Mouse (Mus musculus): ENCODE data around the gene Slamf9. TPM values are rescaled to one million over a fixed set of nuclear protein-coding genes. Genes with fewer than 3 reads are reported as not detected.

The Slamf9 gene
- polyA plus RNA-seq, 1 experiment from 2014 or later, result 0.32 TPM

DNA sequence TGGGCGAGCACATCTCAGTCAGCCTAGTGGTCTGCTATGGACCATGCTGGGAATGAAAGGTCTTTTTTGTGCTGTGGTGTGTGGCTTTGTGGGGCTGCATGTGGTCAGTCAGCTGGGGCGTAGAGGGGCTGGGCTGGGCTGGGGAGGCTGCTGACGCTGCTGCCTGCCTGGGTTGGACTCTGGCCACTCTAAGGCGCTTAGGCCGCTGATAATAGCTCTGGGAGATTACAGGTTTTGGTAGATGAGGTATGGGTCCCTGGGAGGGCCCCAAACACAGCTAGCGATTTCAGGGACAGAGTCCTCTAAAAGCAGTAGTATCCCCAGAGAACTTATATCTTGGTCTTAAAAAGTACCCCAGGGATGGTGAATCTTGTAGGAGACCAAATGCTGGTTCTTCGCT, 13.7 kb downstream of the Slamf9 start:
- Histone ChIP-seq H3K4me3 (ENCODE audit: low read depth, low read length) (no peak overlapping the region), H3K9ac (no peak overlapping the region), H3K4me2 (no peak overlapping the region), H3K9me3 (ENCODE audit: low read depth, low read length) (no peaks in the 10 kb centered on the region), H3K27me3 (ENCODE audit: insufficient read depth, low read length) (no peaks in the 10 kb centered on the region), H3K27ac (ENCODE audit: low read depth) (no peak overlapping the region), H3K36me3 (ENCODE audit: insufficient read depth) (peaks cover 41% of the 10 kb centered on the region; the same call in 1 of the 2 replicates), H3K4me1 (ENCODE audit: insufficient read depth) (no peaks in the 10 kb centered on the region)
- ATAC-seq (ENCODE audit: insufficient read depth), result no peak
- no peak for DNase-seq
- 75% methylated on average over 7 of the region's 7 CpGs for WGBS
- TF ChIP-seq CTCF (IDR thresholded peaks at IDR 0.05; ENCODE audit: low read depth), result no peak

DNA sequence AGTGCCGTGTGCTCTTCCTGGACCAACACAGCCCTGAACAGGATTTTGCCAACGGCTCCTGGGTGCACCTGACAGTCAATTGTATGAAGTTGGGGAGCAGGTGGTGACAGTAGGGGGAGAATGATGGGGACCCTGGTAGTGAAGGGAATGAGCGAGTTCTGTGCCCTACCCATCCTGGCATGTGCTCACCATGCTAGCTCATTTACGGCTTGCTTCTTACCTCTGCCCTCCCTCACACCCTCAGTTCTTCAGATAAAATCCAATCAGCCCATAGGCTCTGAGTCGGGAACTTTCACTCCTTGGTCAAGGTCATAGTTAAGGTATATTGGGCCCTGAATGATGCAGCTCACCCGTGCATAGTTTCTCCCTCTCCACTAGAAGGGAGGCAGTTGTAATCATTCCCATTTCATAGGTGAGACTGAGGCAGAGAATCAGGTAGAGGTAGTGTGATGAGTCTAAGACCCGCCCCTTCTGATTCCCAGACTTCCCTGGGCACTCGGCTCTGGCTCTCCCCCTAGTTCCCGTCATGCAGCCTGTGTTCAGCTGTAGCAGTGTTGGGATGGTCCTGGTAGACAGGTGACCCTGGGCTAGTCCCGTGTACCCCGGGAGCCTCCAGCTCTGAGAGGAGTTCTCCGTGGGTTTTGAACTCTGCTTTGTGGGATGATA, 14.6 kb downstream of the Slamf9 start:
- TF ChIP-seq CTCF (IDR thresholded peaks at IDR 0.05; ENCODE audit: low read depth), result no peak
- no peaks in the 10 kb centered on the region for H3K27me3 ChIP-seq (ENCODE audit: insufficient read depth, low read length)
- no peak overlapping the region for H3K27ac ChIP-seq (ENCODE audit: low read depth)
- DNase-seq, result no peak
- no peak overlapping the region for H3K4me3 ChIP-seq (ENCODE audit: low read depth, low read length)
- H3K4me2 ChIP-seq, result peak overlapping the region; percentile 42
- ATAC-seq (ENCODE audit: insufficient read depth), result peak; percentile 47
- no peaks in the 10 kb centered on the region for H3K4me1 ChIP-seq (ENCODE audit: insufficient read depth)
- peaks cover 45% of the 10 kb centered on the region; the same call in 1 of the 2 replicates for H3K36me3 ChIP-seq (ENCODE audit: insufficient read depth)
- no peak overlapping the region for H3K9ac ChIP-seq
- 49% methylated on average over 12 of the region's 12 CpGs for WGBS
- H3K9me3 ChIP-seq (ENCODE audit: low read depth, low read length), result no peaks in the 10 kb centered on the region

DNA sequence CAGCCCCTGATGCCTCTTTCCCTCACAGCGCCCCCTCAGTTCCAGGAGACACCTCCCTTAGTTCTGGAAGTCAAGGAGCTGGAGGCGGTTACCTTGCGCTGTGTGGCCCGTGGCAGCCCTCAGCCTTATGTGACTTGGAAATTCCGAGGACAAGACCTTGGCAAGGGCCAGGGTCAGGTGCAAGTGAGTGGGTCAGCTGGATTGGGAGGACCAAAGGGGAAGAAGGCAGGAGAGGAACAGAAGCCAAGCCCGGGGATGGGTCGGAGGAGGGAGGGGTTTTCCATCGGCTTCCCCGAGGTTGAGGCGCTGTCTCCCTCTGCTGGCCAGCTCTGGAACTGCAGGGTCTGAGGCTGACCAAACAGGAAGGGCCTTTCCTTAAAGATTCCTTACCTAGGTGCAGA, 15.1 kb downstream of the Slamf9 start:
- Histone ChIP-seq H3K27me3 (ENCODE audit: insufficient read depth, low read length) (no peaks in the 10 kb centered on the region), H3K4me3 (ENCODE audit: low read depth, low read length) (no peak overlapping the region), H3K9me3 (ENCODE audit: low read depth, low read length) (no peaks in the 10 kb centered on the region), H3K4me2 (peak overlapping the region; percentile 42), H3K9ac (no peak overlapping the region), H3K4me1 (ENCODE audit: insufficient read depth) (no peaks in the 10 kb centered on the region), H3K27ac (ENCODE audit: low read depth) (no peak overlapping the region), H3K36me3 (ENCODE audit: insufficient read depth) (peaks cover 44% of the 10 kb centered on the region; the same call in 1 of the 2 replicates)
- ATAC-seq (ENCODE audit: insufficient read depth) (peak; percentile 60), DNase-seq (peak; percentile 94)
- peak; percentile 99 for TF ChIP-seq CTCF (IDR thresholded peaks at IDR 0.05; ENCODE audit: low read depth)
- 10% methylated on average over 10 of the region's 10 CpGs for WGBS

DNA sequence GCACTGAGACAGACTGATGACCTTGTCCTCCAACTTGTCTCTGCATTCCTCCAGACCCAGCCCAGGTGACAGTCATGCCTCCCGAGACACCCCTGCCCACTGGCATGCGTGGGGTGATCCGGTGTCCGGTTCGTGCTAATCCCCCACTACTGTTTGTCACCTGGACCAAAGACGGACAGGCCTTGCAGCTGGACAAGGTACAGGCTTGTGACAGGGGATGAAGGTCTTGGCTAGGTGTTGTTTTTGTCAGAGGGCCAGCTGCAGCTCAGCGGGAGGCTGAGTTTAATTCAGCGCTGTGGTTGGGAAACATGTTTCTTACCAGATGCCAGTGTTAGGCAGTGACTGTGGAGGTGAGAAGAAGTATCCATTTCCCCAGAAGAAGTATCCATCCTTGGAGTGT, 16.9 kb downstream of the Slamf9 start:
- Histone ChIP-seq H3K36me3 (ENCODE audit: insufficient read depth) (peaks cover 51% of the 10 kb centered on the region; the same call in 1 of the 2 replicates), H3K9me3 (ENCODE audit: low read depth, low read length) (no peaks in the 10 kb centered on the region), H3K4me1 (ENCODE audit: insufficient read depth) (no peaks in the 10 kb centered on the region), H3K9ac (no peak overlapping the region), H3K27ac (ENCODE audit: low read depth) (no peak overlapping the region), H3K27me3 (ENCODE audit: insufficient read depth, low read length) (no peaks in the 10 kb centered on the region), H3K4me3 (ENCODE audit: low read depth, low read length) (no peak overlapping the region), H3K4me2 (no peak overlapping the region)
- WGBS, result 88% methylated on average over 8 of the region's 8 CpGs
- no peak for TF ChIP-seq CTCF (IDR thresholded peaks at IDR 0.05; ENCODE audit: low read depth)
- no peak for ATAC-seq (ENCODE audit: insufficient read depth)
- no peak for DNase-seq

DNA sequence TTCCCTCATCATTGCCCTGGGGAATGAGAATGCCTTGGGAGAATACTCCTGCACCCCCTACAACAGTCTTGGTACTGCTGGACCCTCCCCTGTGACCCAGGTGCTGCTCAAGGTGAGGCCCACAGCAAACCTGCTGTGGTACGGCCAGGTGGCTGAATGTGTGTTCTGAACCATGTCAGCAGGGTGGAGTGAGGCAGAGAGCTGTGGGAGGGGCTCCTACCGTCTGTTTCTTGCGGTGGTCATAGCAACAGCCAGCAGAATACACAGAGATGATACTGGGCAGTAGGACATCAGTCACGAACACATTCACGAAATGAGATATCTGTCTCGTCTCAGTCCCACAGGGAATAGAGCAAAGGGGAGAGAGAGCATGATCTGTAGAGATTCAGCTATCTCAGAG, 18.4 kb downstream of the Slamf9 start:
- H3K4me3 ChIP-seq (ENCODE audit: low read depth, low read length), result no peak overlapping the region
- H3K4me1 ChIP-seq (ENCODE audit: insufficient read depth), result no peaks in the 10 kb centered on the region
- peaks cover 51% of the 10 kb centered on the region; the same call in 1 of the 2 replicates for H3K36me3 ChIP-seq (ENCODE audit: insufficient read depth)
- TF ChIP-seq CTCF (IDR thresholded peaks at IDR 0.05; ENCODE audit: low read depth), result no peak
- ATAC-seq (ENCODE audit: insufficient read depth) (no peak), DNase-seq (no peak)
- H3K4me2 ChIP-seq, result no peak overlapping the region
- WGBS, result 45% methylated on average over 6 of the region's 6 CpGs
- H3K27ac ChIP-seq (ENCODE audit: low read depth), result no peak overlapping the region
- H3K9me3 ChIP-seq (ENCODE audit: low read depth, low read length), result no peaks in the 10 kb centered on the region
- H3K27me3 ChIP-seq (ENCODE audit: insufficient read depth, low read length), result no peaks in the 10 kb centered on the region
- H3K9ac ChIP-seq, result no peak overlapping the region

DNA sequence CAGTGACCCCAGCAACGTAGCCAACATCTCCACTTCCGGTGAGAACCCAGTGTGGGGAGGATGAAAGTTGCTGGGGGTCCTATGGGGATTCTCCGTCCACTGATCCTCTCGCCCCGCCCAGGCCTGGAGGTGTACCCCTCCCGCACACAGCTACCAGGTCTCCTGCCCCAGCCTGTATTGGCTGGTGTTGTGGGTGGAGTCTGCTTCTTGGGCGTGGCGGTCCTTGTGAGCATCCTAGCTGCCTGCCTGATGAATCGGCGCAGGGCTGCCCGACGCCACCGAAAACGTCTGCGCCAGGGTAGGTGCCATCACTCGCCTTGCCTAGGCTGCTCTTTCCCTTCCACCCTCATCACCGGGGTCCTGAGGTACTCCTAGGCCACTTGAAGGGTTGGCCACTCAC, 20.9 kb downstream of the Slamf9 start:
- Histone ChIP-seq H3K9me3 (ENCODE audit: low read depth, low read length) (no peaks in the 10 kb centered on the region), H3K27me3 (ENCODE audit: insufficient read depth, low read length) (no peaks in the 10 kb centered on the region), H3K9ac (no peak overlapping the region), H3K4me1 (ENCODE audit: insufficient read depth) (0 out of 2 replicates have a peak, but pooled peaks cover 4% of the 10 kb centered on the region), H3K4me2 (no peak overlapping the region), H3K4me3 (ENCODE audit: low read depth, low read length) (no peak overlapping the region), H3K36me3 (ENCODE audit: insufficient read depth) (peaks cover 50% of the 10 kb centered on the region; the same call in 1 of the 2 replicates), H3K27ac (ENCODE audit: low read depth) (no peak overlapping the region)
- no peak for TF ChIP-seq CTCF (IDR thresholded peaks at IDR 0.05; ENCODE audit: low read depth)
- WGBS, result 81% methylated on average over 17 of the region's 17 CpGs
- ATAC-seq (ENCODE audit: insufficient read depth) (no peak), DNase-seq (no peak)

DNA sequence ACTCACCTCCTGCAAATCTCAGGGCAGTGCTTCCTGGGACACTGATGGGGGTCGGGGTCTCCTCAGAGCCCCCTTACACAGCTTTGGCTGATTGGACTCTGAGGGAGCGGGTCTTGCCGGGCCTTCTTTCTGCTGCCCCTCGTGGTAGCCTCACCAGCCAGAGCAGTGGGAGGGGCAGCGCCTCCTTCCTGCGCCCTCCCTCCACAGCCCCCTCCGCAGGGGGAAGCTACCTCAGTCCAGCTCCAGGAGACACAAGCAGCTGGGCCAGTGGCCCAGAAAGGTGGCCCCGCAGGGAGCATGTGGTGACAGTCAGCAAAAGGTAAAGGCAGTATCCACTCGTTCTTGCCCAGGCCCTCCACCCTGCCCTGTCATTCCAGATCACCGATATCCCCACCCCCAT, 22.3 kb downstream of the Slamf9 start:
- Histone ChIP-seq H3K9me3 (ENCODE audit: low read depth, low read length) (no peaks in the 10 kb centered on the region), H3K4me1 (ENCODE audit: insufficient read depth) (peaks cover 13% of the 10 kb centered on the region), H3K36me3 (ENCODE audit: insufficient read depth) (peaks cover 40% of the 10 kb centered on the region; the same call in 1 of the 2 replicates), H3K9ac (no peak overlapping the region), H3K27me3 (ENCODE audit: insufficient read depth, low read length) (no peaks in the 10 kb centered on the region), H3K4me3 (ENCODE audit: low read depth, low read length) (no peak overlapping the region), H3K4me2 (no peak overlapping the region), H3K27ac (ENCODE audit: low read depth) (no peak overlapping the region)
- DNase-seq (no peak), ATAC-seq (ENCODE audit: insufficient read depth) (no peak)
- 79% methylated on average over 10 of the region's 10 CpGs for WGBS
- no peak for TF ChIP-seq CTCF (IDR thresholded peaks at IDR 0.05; ENCODE audit: low read depth)
